Mouse (Mus musculus) liver, embryonic 14.5 days (tissue): Measurements from ENCODE around the gene Eya4.

ENCODE experiments used
- CTCF ChIP-seq: IDR thresholded peaks from 2 replicates; pipeline ENCODE4 v1.5.1; 2016; ENCODE audit warnings: antibody characterized with exemption, low read depth, control low read depth
- EP300 ChIP-seq: IDR thresholded peaks from 2 replicates; pipeline ENCODE4 v1.6.1; 2016; ENCODE audit warnings: antibody characterized with exemption, low read depth

- TF ChIP-seq CTCF (no peak), EP300 (no peak)
Observed at GRCm38 (mm10) chr10:23120437-23120836, 230.1 kb downstream of the Eya4 start.
